Mouse (Mus musculus) liver, embryonic 16.5 days (tissue): ENCODE data around the gene Ap5z1. TPM values are rescaled to one million over a fixed set of nuclear protein-coding genes. Genes with fewer than 3 reads are reported as not detected.
A peak's percentile ranks its signal among the peaks of the same experiment; 100 is the strongest.

ENCODE experiments used
- ATAC-seq: fragments of 200-750 bp; cut with Nextera tagmentation; 2 replicates; pipeline ENCODE4 v1.8.0; 2017; ENCODE audit warnings: low read depth, mild to moderate bottlenecking, moderate number of reproducible peaks, moderate library complexity
- H3K27ac ChIP-seq: fragments of 300-500 bp; sonication (generic); 2 replicates; pipeline ENCODE4 v1.5.1; 2014; ENCODE audit warnings: mild to moderate bottlenecking, low read length
- H3K27me3 ChIP-seq: fragments of 300-500 bp; sonication (generic); 2 replicates; pipeline ENCODE4 v1.6.1; 2014; ENCODE audit warnings: low read depth, low read length, mixed read lengths; ENCODE audit not compliant: control insufficient read depth, insufficient read depth
- H3K36me3 ChIP-seq: fragments of 300-500 bp; sonication (generic); 2 replicates; pipeline ENCODE4 v1.6.1; 2014; ENCODE audit warnings: mild to moderate bottlenecking; ENCODE audit not compliant: control insufficient read depth, insufficient read depth
- H3K4me1 ChIP-seq: fragments of 300-500 bp; sonication (generic); 2 replicates; pipeline ENCODE4 v1.6.1; 2014; ENCODE audit warnings: low read depth, low read length, mixed read lengths; ENCODE audit not compliant: control insufficient read depth
- H3K4me2 ChIP-seq: fragments of 300-500 bp; sonication (generic); 2 replicates; pipeline ENCODE4 v1.6.1; 2014; ENCODE audit warnings: low read depth, low read length, mixed read lengths
- H3K4me3 ChIP-seq: fragments of 300-500 bp; sonication (generic); 2 replicates; pipeline ENCODE4 v1.5.1; 2014; ENCODE audit warnings: low read depth, mild to moderate bottlenecking, low read length
- H3K9ac ChIP-seq: fragments of 300-500 bp; sonication (generic); 2 replicates; pipeline ENCODE4 v1.6.1; 2014; ENCODE audit warnings: low read depth, low read length
- H3K9me3 ChIP-seq: fragments of 300-500 bp; sonication (generic); replicated peaks from 2 replicates; pipeline ENCODE4 v1.6.1; 2016; ENCODE audit warnings: low read length; ENCODE audit not compliant: control insufficient read depth
- WGBS: fragments of 180-500 bp; shearing (Covaris S2); extraction: QIAGEN DNeasy Blood & Tissue Kit; methylation state at CpG from one replicate; pipeline ENCODE4 v1.1.7; 2014; ENCODE audit not compliant: insufficient replicate concordance; 5-methylcytosine and 5-hydroxymethylcytosine counted together
- polyA plus RNA-seq: library from polyadenylated mRNA; unstranded; fragments of >200 nt; fragmentation: Nextera tagmentation; extraction: Ambion mirVana; gene quantifications from 2 replicates; pipeline ENCODE4 v1.2.1, GENCODE M21; 2015

Gene Ap5z1
- polyA plus RNA-seq, 1 experiment from 2014 or later = 5.2 TPM

DNA sequence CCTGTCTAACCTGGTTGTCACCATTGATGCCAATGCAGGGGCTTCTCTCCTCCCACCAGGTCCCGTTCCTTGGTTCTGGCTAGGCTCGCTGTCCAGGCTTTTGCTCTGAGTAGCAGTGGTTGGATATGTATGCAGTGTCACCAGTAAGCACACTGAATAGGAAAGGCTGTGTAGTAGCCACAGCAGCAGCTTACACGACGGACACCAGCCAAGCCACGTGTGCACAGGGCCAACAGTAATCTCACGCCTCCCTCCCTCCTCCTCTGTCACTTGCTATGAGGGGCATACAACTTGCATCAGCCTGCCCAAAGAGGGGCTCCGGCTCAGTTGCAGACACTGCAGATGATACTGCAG lies 46.3 kb downstream of the Ap5z1 start:
- no peaks in the 10 kb centered on the region for H3K36me3 ChIP-seq
- no peak overlapping the region for H3K4me3 ChIP-seq
- no peaks in the 10 kb centered on the region for H3K9me3 ChIP-seq
- no peaks in the 10 kb centered on the region for H3K27me3 ChIP-seq
- H3K27ac ChIP-seq = no peak overlapping the region
- no peak overlapping the region for H3K9ac ChIP-seq
- H3K4me2 ChIP-seq = no peak overlapping the region
- 53% methylated on average over 7 of the region's 7 CpGs for WGBS
- H3K4me1 ChIP-seq = no peaks in the 10 kb centered on the region
- no peak for ATAC-seq

DNA sequence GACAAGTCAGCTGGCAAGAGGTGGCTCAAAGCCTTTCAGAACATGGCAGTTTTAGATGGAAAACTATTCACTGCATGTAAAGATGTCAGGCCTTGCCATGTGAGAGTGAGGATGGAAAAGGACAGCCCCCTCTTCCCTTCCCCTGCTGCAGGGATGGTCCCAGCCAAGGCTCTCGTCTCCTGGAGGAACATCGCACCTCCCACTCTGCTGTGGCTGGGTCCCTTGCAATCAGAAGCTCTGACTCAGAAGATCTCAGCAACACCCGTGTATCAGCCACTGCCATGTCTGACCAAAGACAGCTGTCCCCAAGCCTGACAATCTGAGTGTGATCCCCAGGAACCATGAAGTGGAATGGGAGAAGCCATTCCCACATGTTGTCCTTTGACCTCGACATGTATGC lies 48.4 kb downstream of the Ap5z1 start:
- Histone ChIP-seq H3K4me3 (no peak overlapping the region), H3K9me3 (no peaks in the 10 kb centered on the region), H3K27me3 (no peaks in the 10 kb centered on the region), H3K9ac (no peak overlapping the region), H3K4me2 (no peak overlapping the region), H3K27ac (no peak overlapping the region), H3K4me1 (no peaks in the 10 kb centered on the region), H3K36me3 (no peaks in the 10 kb centered on the region)
- WGBS = 55% methylated on average over 4 of the region's 4 CpGs
- ATAC-seq = no peak

DNA sequence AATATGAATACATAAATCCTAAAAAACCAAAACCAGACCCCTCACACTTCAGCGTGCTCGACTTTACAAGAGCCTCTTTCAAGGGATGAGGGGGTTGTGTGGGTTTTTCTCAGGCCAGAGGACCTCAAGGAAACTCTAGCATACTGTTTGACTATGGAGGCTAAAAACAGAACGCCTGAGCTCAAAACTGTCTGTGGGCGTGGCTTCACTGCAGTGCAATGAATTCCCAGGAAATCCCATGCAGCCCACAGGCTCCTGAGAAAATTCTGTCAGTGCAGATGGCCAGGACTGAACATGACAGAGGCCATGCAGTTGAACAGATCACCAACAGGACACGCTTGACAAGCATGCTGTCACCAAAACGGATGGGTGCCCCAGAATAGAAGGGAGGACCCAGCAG lies 55.2 kb downstream of the Ap5z1 start:
- 39% methylated on average over 6 of the region's 6 CpGs for WGBS
- Histone ChIP-seq H3K4me3 (no peak overlapping the region), H3K9me3 (no peaks in the 10 kb centered on the region), H3K9ac (no peak overlapping the region), H3K27me3 (no peaks in the 10 kb centered on the region), H3K4me1 (no peaks in the 10 kb centered on the region; the same call in 1 of the 2 replicates), H3K27ac (no peak overlapping the region), H3K4me2 (no peak overlapping the region), H3K36me3 (no peaks in the 10 kb centered on the region)
- ATAC-seq = no peak

DNA sequence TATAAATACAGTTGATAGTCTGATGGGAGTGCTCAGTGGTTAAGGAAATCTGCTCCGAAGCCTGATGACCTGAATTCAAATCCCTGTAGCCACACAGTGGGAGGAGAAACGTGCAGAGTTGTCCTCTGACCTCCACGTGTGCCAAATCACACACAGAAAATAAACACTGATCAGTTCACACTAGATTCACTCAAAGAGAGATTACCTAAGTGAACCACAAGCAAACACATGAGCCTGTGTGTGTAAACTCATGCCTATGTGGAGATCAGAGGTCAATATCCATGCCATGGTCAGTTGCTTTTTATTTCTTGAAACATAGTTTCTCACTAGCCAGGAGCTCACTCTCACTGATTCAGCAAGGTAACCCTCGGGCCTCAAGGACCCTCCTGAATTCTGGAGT lies 56.6 kb downstream of the Ap5z1 start:
- Histone ChIP-seq H3K4me3 (no peak overlapping the region), H3K36me3 (no peaks in the 10 kb centered on the region), H3K9me3 (no peaks in the 10 kb centered on the region), H3K4me1 (no peaks in the 10 kb centered on the region; the same call in 1 of the 2 replicates), H3K27me3 (0 out of 2 replicates have a peak, but pooled peaks cover under 1% of the 10 kb centered on the region), H3K27ac (no peak overlapping the region), H3K9ac (no peak overlapping the region), H3K4me2 (no peak overlapping the region)
- 50% methylated on average over 4 of the region's 4 CpGs for WGBS
- no peak for ATAC-seq

DNA sequence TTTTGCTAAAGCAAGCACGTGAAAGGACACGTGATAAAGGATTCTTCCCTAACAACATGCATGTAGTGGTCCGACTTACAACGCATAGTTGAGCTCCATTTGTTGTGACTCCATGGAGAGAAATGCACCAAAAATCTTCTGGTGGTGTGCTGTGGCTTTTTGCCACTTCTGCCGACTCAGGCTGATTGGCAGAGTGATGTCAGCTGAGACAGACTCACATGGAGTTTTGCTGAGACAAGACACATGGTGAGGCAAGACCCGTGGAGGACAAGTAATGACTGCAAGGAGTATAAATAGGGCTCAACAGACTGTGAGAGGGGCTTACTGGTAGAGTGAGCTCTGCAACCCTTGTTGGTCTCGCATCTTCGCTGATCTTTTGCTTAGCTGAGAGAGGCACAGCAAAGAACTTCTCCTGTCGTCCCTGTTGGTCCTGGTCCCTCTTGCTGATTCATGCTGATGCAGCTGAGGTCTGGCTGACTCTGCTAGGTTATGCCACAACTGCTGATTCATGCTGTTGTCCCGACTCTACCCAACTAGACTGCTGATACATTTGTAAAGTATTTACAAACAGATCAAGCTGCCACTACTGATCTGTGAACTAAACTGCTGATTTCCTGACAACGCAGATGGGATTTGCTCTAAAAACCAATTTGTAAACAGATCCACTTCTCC lies 57.6 kb downstream of the Ap5z1 start:
- no peaks in the 10 kb centered on the region for H3K36me3 ChIP-seq
- H3K27ac ChIP-seq = peak overlapping the region; percentile 42; the same call in 1 of the 2 replicates
- H3K9ac ChIP-seq = no peak overlapping the region
- no peaks in the 10 kb centered on the region; the same call in 1 of the 2 replicates for H3K4me1 ChIP-seq
- 0 out of 2 replicates have a peak, but pooled peaks cover 2% of the 10 kb centered on the region for H3K27me3 ChIP-seq
- H3K9me3 ChIP-seq = no peaks in the 10 kb centered on the region
- H3K4me2 ChIP-seq = no peak overlapping the region
- 57% methylated on average over 11 of the region's 11 CpGs for whole genome bisulfite sequencing
- peak; percentile 91 for ATAC-seq
- no peak overlapping the region for H3K4me3 ChIP-seq

DNA sequence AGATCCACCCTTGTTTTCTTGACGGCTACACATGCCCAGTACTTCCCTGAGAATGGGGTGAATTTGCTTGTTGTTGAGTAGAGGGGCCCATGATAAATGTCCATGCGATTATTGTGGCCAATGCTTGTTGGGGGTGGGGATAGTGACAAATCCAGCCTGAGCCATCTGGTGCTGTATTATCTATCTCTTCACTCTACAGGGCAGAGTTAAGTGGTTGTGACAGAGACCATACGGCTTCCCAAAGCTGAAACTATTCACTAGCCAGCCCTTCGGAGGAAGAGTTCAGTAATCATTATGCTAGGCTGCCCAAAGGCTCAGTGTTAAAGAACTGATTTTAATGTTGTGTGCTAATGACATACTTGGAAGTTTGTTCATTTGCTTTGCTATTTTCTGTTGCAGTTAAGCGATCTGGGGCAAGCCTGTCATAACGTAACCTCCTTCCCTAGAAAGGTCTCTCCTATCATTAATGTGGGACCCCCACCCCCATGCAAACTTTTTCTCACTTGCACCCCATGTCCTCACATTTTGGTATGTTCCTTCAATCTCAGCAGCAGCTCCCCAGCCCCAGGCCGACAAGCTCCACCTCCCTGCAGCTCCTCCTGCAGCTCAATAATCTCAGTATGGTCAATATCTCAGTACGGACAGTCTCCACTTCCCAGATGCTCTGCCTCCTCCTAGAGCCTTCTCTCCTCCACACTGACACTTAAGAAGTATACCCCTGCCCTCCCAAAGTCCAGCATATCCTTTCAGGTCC lies 61.1 kb downstream of the Ap5z1 start:
- no peak overlapping the region for H3K27ac ChIP-seq
- H3K4me2 ChIP-seq = no peak overlapping the region
- no peak for ATAC-seq

More for the DNA sequence above, 61.1 kb downstream of the Ap5z1 start:
- no peaks in the 10 kb centered on the region for H3K36me3 ChIP-seq
- no peaks in the 10 kb centered on the region for H3K9me3 ChIP-seq
- WGBS = 60% methylated on average over 8 of the region's 8 CpGs
- no peak overlapping the region for H3K4me3 ChIP-seq
- H3K4me1 ChIP-seq = no peaks in the 10 kb centered on the region; the same call in 1 of the 2 replicates
- H3K9ac ChIP-seq = no peak overlapping the region
- H3K27me3 ChIP-seq = peaks cover 9% of the 10 kb centered on the region

Other genes with a start within 250 kb of the Ap5z1 start
- 0.85 and 0.97 TPM in 2 replicates for gene Foxk1, start 62.4 kb upstream of the Ap5z1 start, polyA plus RNA-seq
- not detected in 2 replicates for gene Papolb, start 66.1 kb downstream of the Ap5z1 start, polyA plus RNA-seq
- gene Radil, start 87.2 kb downstream of the Ap5z1 start, polyA plus RNA-seq = 0.08 and 0.09 TPM in 2 replicates
- gene Mmd2, start 144.9 kb downstream of the Ap5z1 start, polyA plus RNA-seq = 19.3 and 20.6 TPM in 2 replicates
- 29.3 and 32.2 TPM in 2 replicates for gene Wipi2, start 163.8 kb downstream of the Ap5z1 start, polyA plus RNA-seq
- gene Slc29a4, start 228.6 kb downstream of the Ap5z1 start, polyA plus RNA-seq = 0.09 and 0.21 TPM in 2 replicates